Mouse (Mus musculus) cortical plate, adult 2 months (tissue): Measurements from ENCODE around the gene Zbp1.

Experiments used
- CTCF ChIP-seq: fragments of 200-500 bp; IDR thresholded peaks from 2 replicates; pipeline ENCODE4 v1.5.1; 2011; ENCODE audit warnings: mild to moderate bottlenecking, control low read depth, low read length; ENCODE audit not compliant: insufficient read depth; ENCODE audit errors: extremely low read depth
- POLR2A ChIP-seq: fragments of 200-500 bp; IDR thresholded peaks from 2 replicates; pipeline ENCODE4 v1.6.1; 2011; ENCODE audit warnings: mild to moderate bottlenecking, low read length, control low read depth; ENCODE audit not compliant: insufficient read depth; ENCODE audit errors: extremely low read depth

GRCm38 (mm10) chr2:173248822-173249221 lies 30.1 kb upstream of the Zbp1 start:
- TF ChIP-seq POLR2A (no peak), CTCF (no peak)
